Mouse (Mus musculus) T-helper 17 cell (primary cell): ENCODE data around the gene Vmn1r204.
"Not testable (repeated sequence)": the region's sequence is repeated elsewhere in the genome, so short reads cannot be mapped to it uniquely, and the experiment has no call there.

ENCODE experiments used
- in situ Hi-C, 2 experiments: fragments of 300-600 bp; cut with MboI, MseI; formaldehyde crosslinking; loops; 1 replicate in 1 of 2; 2 replicates in 1 of 2; pipeline ENCODE4 v1.15.1; 2025; ENCODE audit warnings: high pct_unique_total_duplicates in 2 of 2

Vmn1r204 gene

DNA sequence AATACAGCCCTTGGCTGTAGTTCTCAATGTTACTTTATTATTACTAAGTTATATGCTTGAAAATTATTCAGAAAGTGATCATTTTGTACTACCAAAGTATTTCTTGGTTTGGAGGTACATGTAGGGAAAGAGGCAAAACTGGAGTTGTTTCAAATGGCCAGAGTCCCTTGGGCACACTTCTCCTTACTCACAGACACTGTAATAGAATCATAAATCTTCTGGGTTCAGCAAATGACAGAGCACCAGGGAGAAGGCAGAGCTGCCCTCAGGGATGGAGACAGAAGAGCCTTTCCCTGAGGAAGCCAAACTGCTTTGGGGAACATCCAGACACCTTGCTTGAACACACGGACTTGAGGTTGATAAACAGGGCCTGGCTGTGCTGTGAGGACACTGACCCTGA, at the start of gene Vmn1r204:
Gene Vmn1r204, plus strand, starts transcription at position 301 of the 400 bp plus-strand sequence.
- in situ Hi-C loops, result not testable (repeated sequence)

DNA sequence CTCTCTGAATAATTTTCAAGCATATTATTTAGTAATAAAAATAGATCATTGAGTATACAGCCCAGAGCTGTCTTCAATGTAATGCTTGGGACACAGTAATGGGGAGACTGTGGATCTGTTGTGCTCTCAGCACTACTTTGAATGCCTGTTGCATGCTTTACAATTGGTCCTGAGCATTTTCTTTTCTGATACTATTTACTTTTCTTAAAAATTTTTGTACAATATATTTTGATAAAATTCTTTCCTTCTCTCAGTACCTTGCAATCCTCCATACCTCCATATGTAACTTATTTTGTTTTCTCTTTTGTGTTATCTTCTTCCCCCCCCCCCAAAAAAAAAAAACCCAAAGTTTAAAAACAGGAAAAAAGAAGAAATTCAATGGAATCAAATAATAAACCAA, 47.7 kb upstream of the Vmn1r204 start, which contains the start of gene Vmn1r202:
Gene Vmn1r202, minus strand, starts transcription at position 101 of the 400 bp plus-strand sequence.
- in situ Hi-C loops, result no loop called here

DNA sequence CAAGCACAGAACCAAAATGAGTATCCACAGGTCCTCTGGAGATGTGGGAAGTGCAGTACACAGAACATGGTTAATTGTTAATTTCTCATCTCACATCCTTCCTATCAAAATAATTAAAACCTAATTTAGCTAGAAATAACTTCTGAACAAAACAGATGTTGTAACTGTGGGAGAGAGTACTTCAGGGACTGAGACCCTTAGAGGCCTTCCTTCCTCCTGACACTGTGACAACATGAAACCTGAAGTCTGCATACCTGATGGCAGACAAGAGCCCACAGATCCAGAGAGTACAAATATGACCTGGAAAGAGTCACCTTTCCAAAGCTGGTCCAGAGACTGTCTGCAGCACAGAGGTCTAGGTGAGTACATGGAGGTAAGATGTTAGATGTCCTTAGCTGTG, 35.2 kb upstream of the Vmn1r204 start, which contains the start of gene Vmn1r203:
Gene Vmn1r203, plus strand, starts transcription at position 301 of the 400 bp plus-strand sequence.
- in situ Hi-C loops, result no loop called here

DNA sequence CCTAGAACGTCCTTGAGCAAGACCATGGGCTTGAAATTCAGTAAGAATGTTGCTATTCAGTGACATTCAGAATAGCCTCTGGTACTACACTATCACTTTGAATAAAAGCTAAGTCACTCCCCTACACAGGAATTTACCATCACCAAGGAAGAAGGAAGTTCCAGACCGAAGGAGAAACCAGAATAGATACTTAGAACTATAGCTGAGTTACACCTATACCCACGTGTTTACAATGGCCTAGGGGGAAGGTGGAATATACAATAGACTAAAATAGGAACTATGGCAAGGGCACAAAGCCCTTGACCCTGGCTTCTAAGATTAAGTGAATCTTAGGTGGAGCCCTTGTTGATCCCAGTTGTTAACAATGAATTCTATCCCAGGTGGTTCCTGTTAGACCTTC, 21.9 kb downstream of the Vmn1r204 start:
- in situ Hi-C loops, result not testable (repeated sequence)

DNA sequence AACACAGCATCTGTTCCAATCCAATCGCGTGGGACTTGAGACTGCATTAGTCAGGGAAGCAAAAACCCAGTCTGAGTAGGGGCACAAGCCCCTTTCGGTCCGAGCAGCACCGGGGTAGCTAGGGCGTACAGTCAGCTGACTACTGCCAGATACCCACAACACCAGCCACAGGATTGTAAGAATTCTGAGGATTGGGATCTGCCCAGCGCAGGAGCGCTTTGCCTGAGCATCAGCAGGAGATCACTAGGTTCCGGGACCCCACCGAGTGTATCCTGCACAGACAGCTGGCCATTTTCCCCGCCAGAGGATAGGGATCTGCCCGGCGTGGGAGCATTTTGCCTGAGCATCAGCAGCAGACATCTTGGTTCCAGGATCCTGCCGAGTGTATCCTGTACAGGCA, 30.3 kb downstream of the Vmn1r204 start:
- in situ Hi-C loops, result not testable (repeated sequence)

DNA sequence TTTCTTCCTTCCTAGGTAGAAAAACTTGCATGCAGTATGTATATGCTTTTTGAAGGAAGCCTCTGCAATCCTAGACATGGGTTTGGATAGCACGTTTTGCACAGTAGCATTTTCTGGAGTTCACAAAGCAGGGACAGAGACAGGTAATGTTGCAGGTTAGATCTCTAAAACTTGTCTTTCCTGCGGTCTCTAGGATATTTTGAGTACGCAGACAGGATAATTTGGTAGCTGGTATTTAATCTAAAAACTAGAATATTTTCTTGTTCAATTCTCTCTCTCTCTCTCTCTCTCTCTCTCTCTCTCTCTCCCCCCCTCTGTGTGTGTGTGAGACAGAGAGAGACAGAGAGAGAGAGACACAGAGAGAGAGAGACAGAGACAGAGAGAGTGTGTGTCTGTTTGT, 39.9 kb downstream of the Vmn1r204 start, which contains the start of gene Vmn1r205:
Gene Vmn1r205, minus strand, starts transcription at position 101 of the 400 bp plus-strand sequence.
- in situ Hi-C loops, result no loop called here
